Mouse (Mus musculus) CD4-positive naive resting alpha-beta T cell, adult 76 days (primary cell): ENCODE results near the gene Tlcd1. TPM values are rescaled to one million over a fixed set of nuclear protein-coding genes. Genes with fewer than 3 reads are reported as not detected.

Experiments
- total RNA-seq: library from RNA; stranded (reverse); gene quantifications from one replicate; pipeline ENCODE4 v1.2.4, GENCODE M21; 2023

Tlcd1 gene
- total RNA-seq = 6.9 TPM

GRCm38 (mm10) chr11:78176402-78176862 is at the start of gene Tlcd1, which contains the start of gene Nek8:
TSS of gene Tlcd1 (plus strand) at chr11:78176711.
TSS of gene Nek8 (minus strand) at chr11:78176675.

GRCm38 (mm10) chr11:78164924-78165760 is 11.4 kb upstream of the Tlcd1 start, which contains the start of gene Traf4:
TSS of gene Traf4 (minus strand) at chr11:78165589.

GRCm38 (mm10) chr11:78182961-78183844 is 6.7 kb downstream of the Tlcd1 start, which contains the start of gene Rpl23a:
TSS of gene Rpl23a (minus strand) at chr11:78183584.

GRCm38 (mm10) chr11:78188331-78189233 is 12.1 kb downstream of the Tlcd1 start, which contains the start of gene Rab34:
TSS of gene Rab34 (plus strand) at chr11:78188430.

GRCm38 (mm10) chr11:78193113-78193512 is 16.6 kb downstream of the Tlcd1 start, which contains the start of gene Proca1:
TSS of gene Proca1 (plus strand) at chr11:78193392.

Other genes starting within 250 kb of the Tlcd1 start
- gene Sez6, start 245.9 kb upstream of the Tlcd1 start, total RNA-seq = not detected
- 117 TPM for gene Phf12, start 194.0 kb upstream of the Tlcd1 start, total RNA-seq
- 3.7 TPM for gene Dhrs13, start 144.4 kb upstream of the Tlcd1 start, total RNA-seq
- 30.3 TPM for gene Flot2, start 138.8 kb upstream of the Tlcd1 start, total RNA-seq
- 27.5 TPM for gene Eral1, start 96.3 kb upstream of the Tlcd1 start, total RNA-seq
- gene Fam222b, start 82.1 kb upstream of the Tlcd1 start, total RNA-seq = 20.5 TPM
- gene Traf4, start 11.1 kb upstream of the Tlcd1 start, total RNA-seq = 41.8 TPM
- gene Nek8, start within 50 bp of the Tlcd1 start, total RNA-seq = 8.4 TPM
- gene Rpl23a, start 6.9 kb downstream of the Tlcd1 start, total RNA-seq = 3,334 TPM
- gene Rab34, start 11.7 kb downstream of the Tlcd1 start, total RNA-seq = 3.3 TPM
- not detected for gene Proca1, start 16.7 kb downstream of the Tlcd1 start, total RNA-seq
- 40.3 TPM for gene Sdf2, start 69.0 kb downstream of the Tlcd1 start, total RNA-seq
- 91.0 TPM for gene Supt6, start 69.3 kb downstream of the Tlcd1 start, total RNA-seq
- 98.7 TPM for gene 2610507B11Rik, start 85.0 kb downstream of the Tlcd1 start, total RNA-seq
- gene BC030499, start 114.1 kb downstream of the Tlcd1 start, total RNA-seq = 0.35 TPM
- 3.8 TPM for gene Spag5, start 124.8 kb downstream of the Tlcd1 start, total RNA-seq
- gene Aldoc, start 146.3 kb downstream of the Tlcd1 start, total RNA-seq = 12.0 TPM
- 38.7 TPM for gene Pigs, start 151.7 kb downstream of the Tlcd1 start, total RNA-seq
- 13.8 TPM for gene Unc119, start 166.8 kb downstream of the Tlcd1 start, total RNA-seq
- gene Foxn1, start 209.8 kb downstream of the Tlcd1 start, total RNA-seq = not detected
- gene Slc13a2, start 245.5 kb downstream of the Tlcd1 start, total RNA-seq = not detected